Mouse (Mus musculus) ovary, postnatal 36 days (tissue): ENCODE measurements at regions not wholly inside any gene's neighbourhood (a gene's known extent, or its start where the extent isn't known, plus 50 kb on each side); places are given as distances from the start of the nearest gene placed in this dataset.

Experiments
- DNase-seq: peaks from one replicate; pipeline ENCODE4 v3.0.0; 2022; ENCODE audit warnings: low spot score, mixed read lengths

- DNase-seq, result no peak
Observed at GRCm38 (mm10) chr13:84760978-84761377, 428.2 kb upstream of the Ccnh start.

GRCm38 (mm10) chr13:84761821-84762220 is 427.4 kb upstream of the Ccnh start:
- no peak for DNase-seq

- DNase-seq, result no peak
Observed at GRCm38 (mm10) chr13:84763916-84764315, 425.3 kb upstream of the Ccnh start.

- no peak for DNase-seq
Observed at GRCm38 (mm10) chr13:84771956-84772355, 417.3 kb upstream of the Ccnh start.

- DNase-seq, result no peak
Observed at GRCm38 (mm10) chr13:84783017-84783937, 405.9 kb upstream of the Ccnh start.

- DNase-seq, result no peak
Observed at GRCm38 (mm10) chr13:84804241-84804980, 384.8 kb upstream of the Ccnh start.

GRCm38 (mm10) chr13:84805190-84805589 is 384.0 kb upstream of the Ccnh start:
- no peak for DNase-seq

GRCm38 (mm10) chr13:84809605-84810004 is 379.6 kb upstream of the Ccnh start:
- DNase-seq, result no peak
